ENCODE assay signal across 28 mouse cellular contexts in the genomic region with DNA sequence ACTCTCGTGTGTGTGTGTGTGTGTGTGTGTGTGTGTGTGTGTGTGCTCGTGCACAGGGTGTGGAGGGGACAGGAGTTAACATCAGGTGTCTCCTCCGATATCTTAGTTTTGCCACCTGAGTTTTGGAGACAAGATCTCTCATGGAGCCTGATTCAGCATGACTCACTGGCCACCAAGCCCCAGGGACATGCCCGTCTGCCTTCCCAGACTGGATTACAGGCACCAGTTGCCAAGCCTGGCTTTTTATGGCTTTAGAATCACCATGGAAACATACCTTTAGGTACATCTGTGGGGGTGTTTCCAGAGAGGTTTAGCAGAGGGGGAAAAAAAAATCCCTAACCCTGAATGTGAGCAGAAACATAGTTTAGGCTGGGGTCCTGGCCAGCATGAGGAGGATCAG. TPM values are rescaled to one million over a fixed set of nuclear protein-coding genes. Genes with fewer than 3 reads are reported as not detected.
DNase-seq lines count a peak whose midpoint lies in the region; ATAC-seq and TF ChIP-seq lines count a peak whose summit lies in the region.
"Had no signal": no experiment of that assay in that cellular context is flagged by ENCODE, and none has a peak within 500 bp of the region (broad histone marks: within the 10 kb centered on the region; RNA-seq: fewer than 3 reads in every experiment).

No protein-coding gene starts in this region.

- no peaks in the 10 kb centered on the region for H3K36me3 ChIP-seq in C2C12 (ENCODE audit: control insufficient read depth, insufficient read depth)
- H3K36me3 ChIP-seq in intestine, postnatal 0 days (ENCODE audit: control insufficient read depth, insufficient read depth) = no peaks in the 10 kb centered on the region
- H3K36me3 ChIP-seq: embryonic facial prominence, embryonic 10.5 days; forebrain, embryonic 10.5 days; heart, embryonic 15.5 days; hindbrain, embryonic 13.5 days; limb, embryonic 12.5 days; liver, embryonic 12.5 days had no signal

- no peak for ATAC-seq in intestine, postnatal 0 days
- ATAC-seq: forebrain, postnatal 0 days; liver, embryonic 12.5 days had no signal

- H3K9me3 ChIP-seq in intestine, postnatal 0 days (ENCODE audit: control insufficient read depth) = no peaks in the 10 kb centered on the region
- H3K9me3 ChIP-seq: embryonic facial prominence, embryonic 10.5 days; forebrain, embryonic 10.5 days; heart, embryonic 15.5 days; hindbrain, embryonic 13.5 days; limb, embryonic 12.5 days; liver, embryonic 12.5 days had no signal

- WGBS in intestine, postnatal 0 days = 72% methylated on average over 4 of the region's 4 CpGs

- no peak overlapping the region for H3K9ac ChIP-seq in intestine, postnatal 0 days (ENCODE audit: low read depth, low read length)
- H3K9ac ChIP-seq: forebrain, postnatal 0 days; heart, embryonic 15.5 days; hindbrain, embryonic 13.5 days; limb, embryonic 12.5 days; liver, embryonic 12.5 days had no signal

- H3K27me3 ChIP-seq in C2C12 (ENCODE audit: control insufficient read depth, insufficient read depth, insufficient read length) = no peaks in the 10 kb centered on the region
- no peaks in the 10 kb centered on the region for H3K27me3 ChIP-seq in intestine, postnatal 0 days (replicated peaks; ENCODE audit: control insufficient read depth, insufficient read depth, low read length)
- H3K27me3 ChIP-seq: heart, embryonic 15.5 days; hindbrain, embryonic 13.5 days; limb, embryonic 12.5 days; liver, embryonic 12.5 days had no signal

- no peak for TF ChIP-seq CTCF in left cerebral cortex, adult 2 months (IDR thresholded peaks at IDR 0.05)
- TF ChIP-seq CTCF in C2C12 (IDR thresholded peaks at IDR 0.05; ENCODE audit: control insufficient read depth, insufficient read depth, insufficient read length) = no peak
- TF ChIP-seq CTCF in intestine, postnatal 0 days (IDR thresholded peaks at IDR 0.05; ENCODE audit: low read depth) = no peak

- intact Hi-C loops in left cerebral cortex, adult 2 months (cut with DNase I) = no loop called here
- intact Hi-C loops in left cerebral cortex, postnatal 10 days (cut with DNase I) = no loop called here
- intact Hi-C loops in left cerebral cortex, postnatal 4 days (cut with DNase I) = no loop called here

- H3K27ac ChIP-seq in left cerebral cortex, adult 2 months = no peak overlapping the region
- no peak overlapping the region for H3K27ac ChIP-seq in intestine, postnatal 0 days (ENCODE audit: low read depth, low read length)
- H3K27ac ChIP-seq: embryonic facial prominence, embryonic 10.5 days; forebrain, embryonic 10.5 days; heart, embryonic 15.5 days; hindbrain, embryonic 13.5 days; kidney, postnatal 0 days; limb, embryonic 12.5 days; liver, embryonic 12.5 days had no signal

- no peaks in the 10 kb centered on the region for H3K4me1 ChIP-seq in intestine, postnatal 0 days (replicated peaks; ENCODE audit: control insufficient read depth, insufficient read depth, low read length)
- H3K4me1 ChIP-seq: embryonic facial prominence, embryonic 10.5 days; heart, embryonic 15.5 days; liver, embryonic 12.5 days had no signal

- no peaks in the 10 kb centered on the region for H3K79me2 ChIP-seq in C2C12 (ENCODE audit: control insufficient read depth, insufficient read depth)

- H3K4me2 ChIP-seq in intestine, postnatal 0 days (replicated peaks; ENCODE audit: low read depth) = no peak overlapping the region
- H3K4me2 ChIP-seq: heart, embryonic 15.5 days; hindbrain, embryonic 13.5 days; limb, embryonic 12.5 days; liver, embryonic 12.5 days; midbrain, embryonic 11.5 days had no signal

- no peaks in the 10 kb centered on the region for H3K79me3 ChIP-seq in C2C12 (ENCODE audit: low read depth)

- H3ac ChIP-seq in C2C12 (ENCODE audit: control insufficient read depth, insufficient read length, low read depth) = no peak overlapping the region

- no peak overlapping the region for H3K4me3 ChIP-seq in left cerebral cortex, adult 2 months
- H3K4me3 ChIP-seq in C2C12 (ENCODE audit: insufficient read depth, poor library complexity, severe bottlenecking) = no peak overlapping the region
- H3K4me3 ChIP-seq in intestine, postnatal 0 days (ENCODE audit: low read depth, low read length) = no peak overlapping the region
- H3K4me3 ChIP-seq: embryonic facial prominence, embryonic 10.5 days; forebrain, embryonic 10.5 days; heart, embryonic 15.5 days; hindbrain, embryonic 13.5 days; limb, embryonic 12.5 days; liver, embryonic 12.5 days had no signal

- DNase-seq in left cerebral cortex, adult 2 months (ENCODE audit: extremely low spot score in 1 of 2, low spot score in 2 of 2) = peak; percentile 18 to 20
- DNase-seq in left cerebral cortex, postnatal 10 days (ENCODE audit: extremely low spot score in 1 of 2, low spot score in 2 of 2) = no peak
- peak; percentile 13 for DNase-seq in 3134 (ENCODE audit: extremely low read depth, insufficient read length, low spot score)
- DNase-seq in left cerebral cortex, postnatal 4 days = peak; percentile 12
- DNase-seq in kidney, adult 18-20 months = no peak
- DNase-seq: adrenal gland, postnatal 36 days; cerebellum, adult 11 months; cerebellum, adult 9-11 months; forebrain, postnatal 0 days; gastrocnemius, postnatal 36 days; heart, postnatal 36 days; kidney, adult 2 months; lung, adult 18-20 months; lung, postnatal 10 days; thymus, adult 18-20 months; thymus, postnatal 4 days had no signal

TF ChIP-seq in C2C12, 6 proteins besides CTCF, POLR2A, EP300 and RAD21:
- TF ChIP-seq MYOG (IDR thresholded peaks at IDR 0.05; ENCODE audit: control insufficient read depth, extremely low read depth, insufficient read length) (no peak), FOSL1 (IDR thresholded peaks at IDR 0.05; ENCODE audit: insufficient read depth, low read length, poor library complexity, severe bottlenecking) (peak; percentile 22), MYOD1 (IDR thresholded peaks at IDR 0.05; ENCODE audit: control insufficient read depth, insufficient read length, low read depth) (peak; percentile 44)

RNA-seq across cellular contexts. Expression of a gene that starts 6.7 kb away (rescaled TPM):
- 10 to 100 TPM; 36.4 to 38.6 TPM for total RNA-seq in left cerebral cortex, adult 2 months (2021)
- total RNA-seq in left cerebral cortex, postnatal 10 days (2021) = 10 to 100 TPM; 29.6 to 30.7 TPM
- 0.04 TPM for polyA plus RNA-seq in C2C12 (2012; fragmentation: generic; extraction: Trizol)
- total RNA-seq in left cerebral cortex, postnatal 4 days (2021) = 10 to 100 TPM; 26.8 to 28.9 TPM
- polyA plus RNA-seq in intestine, postnatal 0 days (2015; fragmentation: Nextera tagmentation; extraction: Ambion mirVana) = 0.21 and 0.29 TPM in 2 replicates
- total RNA-seq: common myeloid progenitor, adult 5-6 weeks; megakaryocyte progenitor cell, adult 5-6 weeks had no signal

Comparison
In these comparisons a context has a peak if more than half of its experiments do, and no peak if none do; other contexts are left out.
1. DNase-seq: peak in left cerebral cortex, adult 2 months (2 of 2), 3134 (single experiment) and left cerebral cortex, postnatal 4 days (single experiment); none in left cerebral cortex, postnatal 10 days (0 of 2) and kidney, adult 18-20 months (single experiment).